Mouse (Mus musculus) testis, adult 2 months (tissue): ENCODE data around the gene Hoxa6.

Experiments
- CTCF ChIP-seq: fragments of 200-500 bp; IDR thresholded peaks from 2 replicates; pipeline ENCODE4 v1.5.1; 2012; ENCODE audit warnings: low read depth, mild to moderate bottlenecking, inconsistent platforms, low read length, moderate library complexity; ENCODE audit not compliant: control insufficient read depth, insufficient read depth, insufficient replicate concordance
- POLR2A ChIP-seq: fragments of 200-500 bp; IDR thresholded peaks from 2 replicates; pipeline ENCODE4 v1.6.1; 2012; ENCODE audit warnings: low read depth, mild to moderate bottlenecking, inconsistent platforms, low read length, moderate library complexity; ENCODE audit not compliant: control insufficient read depth

GRCm38 (mm10) chr6:52246403-52246803, 37.9 kb upstream of the Hoxa6 start:
- TF ChIP-seq POLR2A = no peak
- TF ChIP-seq CTCF = no peak
